Mouse (Mus musculus): Measurements from ENCODE around the gene Ccdc124.

Gene Ccdc124

DNA sequence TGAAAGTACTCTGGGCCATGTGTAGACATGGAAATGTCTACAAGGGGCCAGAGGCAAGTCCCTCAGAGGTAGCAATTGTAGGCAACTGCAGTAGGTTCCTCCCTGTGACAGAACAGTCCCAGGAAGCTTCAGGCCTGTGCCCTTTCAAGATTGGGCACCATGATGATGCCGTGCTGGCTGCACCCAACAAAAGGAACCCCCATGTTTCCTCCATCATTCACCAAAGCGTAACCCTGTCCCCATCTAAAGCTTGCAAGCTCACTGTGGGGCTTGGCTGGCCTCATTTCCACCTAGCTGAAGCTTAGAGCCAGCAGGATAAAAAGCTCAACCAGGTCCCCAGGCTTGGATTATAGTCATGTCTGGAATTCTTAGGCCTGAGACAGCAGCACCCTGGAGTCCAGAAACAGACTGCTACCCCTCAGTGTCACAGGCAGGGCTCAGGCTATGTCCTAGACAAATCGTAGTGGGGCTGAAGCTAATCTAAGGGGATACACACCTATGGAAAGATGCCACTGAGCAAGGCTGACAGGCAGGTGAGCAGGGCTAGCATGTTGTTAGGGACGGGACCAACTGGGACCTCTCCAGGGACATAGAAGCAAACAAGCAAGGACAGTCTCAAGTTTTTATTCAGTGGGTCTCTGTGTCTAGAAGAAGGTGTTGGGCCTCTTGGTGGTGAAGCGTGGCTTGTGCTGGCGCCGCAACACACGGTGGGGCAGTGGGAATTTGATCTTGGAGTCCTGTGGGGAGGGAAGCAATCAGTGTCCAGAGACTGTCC is 21.2 kb upstream of the Ccdc124 start:
- no peak for DNase-seq

GRCm38 (mm10) chr8:70894385-70894720 is 20.6 kb upstream of the Ccdc124 start:
- no peak for DNase-seq

GRCm38 (mm10) chr8:70893656-70894384 is 20.1 kb upstream of the Ccdc124 start:
- no peak for DNase-seq

GRCm38 (mm10) chr8:70892896-70893655 is 19.3 kb upstream of the Ccdc124 start:
- no peak for DNase-seq

GRCm38 (mm10) chr8:70892022-70892895 is 18.5 kb upstream of the Ccdc124 start, which contains the start of gene Slc5a5:
Slc5a5 (minus strand) TSS chr8:70892757.
- DNase-seq, result no peak

- no peak for DNase-seq
Measured at GRCm38 (mm10) chr8:70891356-70891755, 17.6 kb upstream of the Ccdc124 start.

GRCm38 (mm10) chr8:70890656-70891055 is 16.9 kb upstream of the Ccdc124 start:
- DNase-seq, result no peak

- no peak for DNase-seq
Measured at GRCm38 (mm10) chr8:70887669-70888068, 13.9 kb upstream of the Ccdc124 start.

GRCm38 (mm10) chr8:70885612-70886011 is 11.9 kb upstream of the Ccdc124 start:
- DNase-seq, result no peak

- no peak for DNase-seq
Measured at GRCm38 (mm10) chr8:70884683-70885082, 10.9 kb upstream of the Ccdc124 start.

DNA sequence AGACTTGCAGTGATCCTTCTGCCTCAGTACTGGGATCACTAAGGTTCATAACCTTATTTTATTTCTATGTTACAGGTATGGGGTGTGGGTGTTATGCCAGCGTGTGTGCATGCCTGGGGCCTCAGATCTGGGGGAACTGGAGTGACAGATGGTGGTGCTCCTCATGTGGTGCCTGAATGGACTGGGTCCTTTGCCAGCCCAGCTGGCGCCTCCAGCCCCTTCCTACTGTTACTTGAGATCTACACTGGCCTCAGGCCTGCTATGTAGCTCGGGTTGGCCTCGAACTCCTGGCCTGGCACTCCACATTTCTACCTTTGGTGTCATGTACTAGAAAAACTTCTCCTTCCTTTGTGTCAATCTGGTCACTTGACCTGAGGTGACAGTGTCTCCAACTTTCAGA is 10.5 kb upstream of the Ccdc124 start:
- no peak for DNase-seq

DNA sequence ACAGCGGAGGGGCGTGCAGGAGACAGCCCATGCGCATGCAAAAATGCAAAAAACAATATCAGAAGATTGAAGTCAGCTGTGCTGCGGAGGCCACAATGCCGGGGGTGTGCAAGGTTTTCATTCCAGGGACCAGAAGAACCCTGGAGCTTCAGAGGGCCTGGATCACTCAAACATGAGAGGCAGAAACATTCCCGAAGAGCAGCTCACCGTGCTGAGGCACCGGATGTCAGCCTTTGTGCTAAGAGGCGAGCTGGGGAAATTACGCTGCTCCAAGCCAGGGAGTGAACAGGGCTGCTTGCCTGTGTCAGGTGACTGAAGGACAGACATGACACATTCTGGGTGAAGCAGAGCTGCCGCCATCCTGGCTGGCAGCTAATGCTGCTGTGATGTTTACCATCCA is 6.8 kb upstream of the Ccdc124 start:
- DNase-seq, result no peak

DNA sequence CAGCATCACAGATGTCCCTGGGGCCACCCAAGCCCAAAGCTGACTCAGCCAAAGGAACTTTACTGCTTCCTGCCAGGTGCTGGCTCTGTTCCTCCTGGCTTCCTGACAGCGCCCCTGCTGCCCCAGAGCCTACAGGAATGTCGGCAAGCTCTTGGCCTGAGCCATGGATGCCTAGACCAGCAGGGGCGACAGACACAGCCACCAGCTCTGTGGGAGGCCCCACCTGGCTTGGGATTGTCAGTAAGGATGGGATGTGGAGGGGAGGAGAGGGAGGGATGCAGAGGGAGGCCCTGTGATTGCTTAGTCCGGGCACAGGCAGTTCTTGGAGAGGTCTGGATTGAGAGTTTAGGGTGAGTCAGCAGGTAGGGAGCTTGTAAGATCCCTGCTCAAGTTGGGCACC is 6.4 kb upstream of the Ccdc124 start:
- DNase-seq, result no peak

- no peak for DNase-seq
Measured at GRCm38 (mm10) chr8:70879500-70879899, 5.8 kb upstream of the Ccdc124 start.

GRCm38 (mm10) chr8:70878178-70878577 is 4.4 kb upstream of the Ccdc124 start:
- no peak for DNase-seq

GRCm38 (mm10) chr8:70876382-70876781 is 2.6 kb upstream of the Ccdc124 start:
- DNase-seq, result no peak

- DNase-seq, result no peak
Measured at GRCm38 (mm10) chr8:70874441-70874840, 706 bp upstream of the Ccdc124 start.

GRCm38 (mm10) chr8:70872643-70873363 is 932 bp downstream of the Ccdc124 start:
- no peak for DNase-seq

DNA sequence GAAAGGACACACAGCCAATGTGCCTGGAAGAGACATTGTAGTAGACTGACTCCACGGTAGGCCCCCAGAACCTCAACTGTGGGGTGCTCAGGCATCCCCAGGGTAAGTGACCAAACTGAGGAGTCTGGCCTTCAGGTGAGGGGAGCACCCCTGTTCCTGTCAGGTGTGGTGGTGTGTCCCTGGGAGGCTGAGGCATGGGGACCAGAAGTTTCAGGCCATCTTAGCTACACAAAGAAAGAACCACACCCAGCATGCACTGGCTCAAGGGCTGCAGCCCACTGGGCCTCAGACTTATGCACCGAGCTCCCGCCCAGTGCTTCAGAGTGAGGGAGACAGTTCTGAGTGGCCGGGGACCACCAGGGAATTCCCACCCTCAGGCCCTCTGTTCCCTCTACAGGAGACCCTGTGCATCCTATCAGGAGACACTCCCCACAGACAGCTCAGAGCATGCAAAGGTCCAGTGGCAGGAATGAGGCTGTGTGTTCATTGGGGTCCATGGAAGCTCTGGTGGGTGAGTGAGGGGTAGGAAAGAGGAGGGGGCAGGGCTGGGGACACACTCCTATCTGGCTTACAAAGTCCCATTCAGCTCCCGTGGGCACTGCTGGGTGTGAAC is 2.4 kb downstream of the Ccdc124 start:
- no peak for DNase-seq

DNA sequence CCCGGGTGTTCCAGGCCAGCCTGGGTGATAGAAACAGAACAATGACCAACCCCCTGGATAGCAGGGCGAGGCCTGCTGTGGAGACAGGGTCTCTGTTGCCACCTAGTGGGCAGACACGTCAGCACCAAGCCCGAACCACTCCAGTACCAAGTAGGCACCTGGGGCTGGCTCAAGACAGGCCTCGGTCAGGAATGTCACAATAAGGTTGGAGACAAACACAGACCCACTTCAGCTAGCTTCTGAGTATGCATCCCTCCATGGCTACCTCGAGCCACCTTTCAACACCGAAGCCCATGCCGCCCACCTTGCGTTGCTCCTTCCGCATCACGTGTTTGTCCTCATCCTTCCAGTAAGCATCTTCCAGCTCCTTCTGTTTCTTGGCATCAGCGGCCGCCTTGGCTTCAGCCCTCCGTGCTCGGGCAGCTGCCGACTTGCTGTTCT is 4.1 kb downstream of the Ccdc124 start:
- DNase-seq, result peak; percentile 74

GRCm38 (mm10) chr8:70869199-70869571 is 4.5 kb downstream of the Ccdc124 start:
- DNase-seq, result no peak

Measured in right cerebral cortex, postnatal 25 days (tissue).